Mouse (Mus musculus): ENCODE measurements at regions not wholly inside any gene's neighbourhood (a gene's known extent, or its start where the extent isn't known, plus 50 kb on each side); places are given as distances from the start of the nearest gene placed in this dataset.

- no peak overlapping the region for H3K27ac ChIP-seq (replicated peaks; ENCODE audit: low read depth, low read length)
- H3K4me1 ChIP-seq (ENCODE audit: control insufficient read depth, insufficient read depth, insufficient read length, low read length) = no peaks in the 10 kb centered on the region; the same call in 1 of the 2 replicates
- H3K4me3 ChIP-seq (ENCODE audit: insufficient read depth, low read depth, low read length) = no peak overlapping the region
These were observed 159.5 kb downstream of the Gm11077 start for GRCm38 (mm10) chr6:140888610-140889009.

GRCm38 (mm10) chr6:140890060-140890459 lies 161.0 kb downstream of the Gm11077 start:
- H3K4me3 ChIP-seq (ENCODE audit: insufficient read depth, low read depth, low read length) = no peak overlapping the region
- H3K27ac ChIP-seq (replicated peaks; ENCODE audit: low read depth, low read length) = no peak overlapping the region
- no peaks in the 10 kb centered on the region; the same call in 1 of the 2 replicates for H3K4me1 ChIP-seq (ENCODE audit: control insufficient read depth, insufficient read depth, insufficient read length, low read length)

- Histone ChIP-seq H3K27ac (replicated peaks; ENCODE audit: low read depth, low read length) (no peak overlapping the region), H3K4me3 (ENCODE audit: insufficient read depth, low read depth, low read length) (no peak overlapping the region), H3K4me1 (ENCODE audit: control insufficient read depth, insufficient read depth, insufficient read length, low read length) (peaks cover 4% of the 10 kb centered on the region; the same call in 1 of the 2 replicates)
These were observed 161.5 kb downstream of the Gm11077 start for GRCm38 (mm10) chr6:140890591-140890990.

DNA sequence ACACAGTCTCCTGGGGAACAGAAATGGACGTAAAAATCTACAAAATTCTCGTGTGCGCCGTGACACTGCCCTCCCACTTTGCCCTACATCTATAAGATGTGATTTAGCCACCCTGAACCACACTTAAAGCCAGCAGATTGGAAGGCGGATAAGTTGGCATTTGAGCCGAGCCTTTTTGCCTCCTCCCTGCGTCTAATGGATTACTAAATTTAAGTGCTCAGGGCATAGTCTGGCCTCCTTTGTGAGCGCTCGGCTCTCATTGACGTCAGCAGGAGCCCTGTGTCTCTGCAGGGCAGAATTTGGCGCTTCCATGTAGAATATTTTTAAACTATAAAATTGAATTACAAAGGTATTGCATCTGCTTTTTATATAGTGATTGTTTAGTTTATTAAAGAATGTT lies 165.4 kb downstream of the Gm11077 start:
- Histone ChIP-seq H3K4me1 (ENCODE audit: control insufficient read depth, insufficient read depth, insufficient read length, low read length) (peaks cover 8% of the 10 kb centered on the region; the same call in 1 of the 2 replicates), H3K4me3 (ENCODE audit: insufficient read depth, low read depth, low read length) (no peak overlapping the region), H3K27ac (replicated peaks; ENCODE audit: low read depth, low read length) (no peak overlapping the region; the same call in 1 of the 2 replicates)

- peaks cover 8% of the 10 kb centered on the region; the same call in 1 of the 2 replicates for H3K4me1 ChIP-seq (ENCODE audit: control insufficient read depth, insufficient read depth, insufficient read length, low read length)
- H3K27ac ChIP-seq (replicated peaks; ENCODE audit: low read depth, low read length) = no peak overlapping the region
- no peak overlapping the region for H3K4me3 ChIP-seq (ENCODE audit: insufficient read depth, low read depth, low read length)
These were observed 166.4 kb downstream of the Gm11077 start for GRCm38 (mm10) chr6:140895441-140895840.

DNA sequence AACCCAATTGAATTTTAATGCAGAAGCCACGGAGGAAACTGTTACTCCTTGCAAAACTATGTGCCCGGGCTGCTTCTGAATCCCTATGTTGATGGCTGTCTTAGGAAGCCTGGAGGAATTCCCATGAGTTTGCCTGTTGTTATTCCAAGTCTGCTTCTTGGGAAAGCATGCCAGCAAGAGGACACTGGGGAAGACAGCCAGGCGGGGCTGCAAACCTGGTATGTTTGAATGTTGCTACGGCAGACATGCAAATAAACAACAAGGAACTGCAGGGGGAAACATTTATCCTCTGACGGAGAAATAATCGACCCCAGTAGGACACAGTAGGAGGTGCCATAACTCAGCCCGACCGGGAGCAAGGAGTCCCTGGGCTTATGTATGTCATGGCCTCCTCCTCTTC lies 168.0 kb downstream of the Gm11077 start:
- H3K4me1 ChIP-seq (ENCODE audit: control insufficient read depth, insufficient read depth, insufficient read length, low read length) = peaks cover 8% of the 10 kb centered on the region; the same call in 1 of the 2 replicates
- H3K4me3 ChIP-seq (ENCODE audit: insufficient read depth, low read depth, low read length) = no peak overlapping the region
- H3K27ac ChIP-seq (replicated peaks; ENCODE audit: low read depth, low read length) = no peak overlapping the region

- Histone ChIP-seq H3K4me1 (ENCODE audit: control insufficient read depth, insufficient read depth, insufficient read length, low read length) (no peaks in the 10 kb centered on the region), H3K27ac (replicated peaks; ENCODE audit: low read depth, low read length) (no peak overlapping the region), H3K4me3 (ENCODE audit: insufficient read depth, low read depth, low read length) (no peak overlapping the region)
These were observed 195.4 kb downstream of the Gm11077 start for GRCm38 (mm10) chr6:140924319-140924981.

GRCm38 (mm10) chr6:140927616-140928015 lies 198.5 kb downstream of the Gm11077 start:
- no peak overlapping the region for H3K4me3 ChIP-seq (ENCODE audit: insufficient read depth, low read depth, low read length)
- no peak overlapping the region for H3K27ac ChIP-seq (replicated peaks; ENCODE audit: low read depth, low read length)
- no peaks in the 10 kb centered on the region for H3K4me1 ChIP-seq (ENCODE audit: control insufficient read depth, insufficient read depth, insufficient read length, low read length)

DNA sequence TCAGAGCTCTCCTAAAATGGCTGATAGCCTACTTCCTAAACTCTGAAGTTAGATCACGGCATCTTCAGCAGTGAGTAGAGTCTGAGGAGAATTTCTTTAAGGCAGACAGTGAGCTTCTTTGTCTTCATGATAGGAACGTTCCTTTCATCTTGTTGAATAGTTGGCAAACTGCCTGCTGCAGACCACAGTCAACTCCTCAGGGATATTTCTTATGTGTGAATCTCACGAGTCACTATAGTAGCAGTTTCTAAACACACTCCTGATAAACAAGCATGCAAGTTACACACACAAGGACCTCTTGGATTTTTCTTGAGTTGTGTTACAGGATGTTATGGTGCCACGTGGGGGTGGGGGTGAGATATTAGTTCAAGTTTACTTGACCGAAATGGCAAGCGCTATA lies 205.2 kb downstream of the Gm11077 start:
- H3K4me1 ChIP-seq (ENCODE audit: control insufficient read depth, insufficient read depth, insufficient read length, low read length) = no peaks in the 10 kb centered on the region
- H3K4me3 ChIP-seq (ENCODE audit: insufficient read depth, low read depth, low read length) = no peak overlapping the region
- H3K27ac ChIP-seq (replicated peaks; ENCODE audit: low read depth, low read length) = no peak overlapping the region

DNA sequence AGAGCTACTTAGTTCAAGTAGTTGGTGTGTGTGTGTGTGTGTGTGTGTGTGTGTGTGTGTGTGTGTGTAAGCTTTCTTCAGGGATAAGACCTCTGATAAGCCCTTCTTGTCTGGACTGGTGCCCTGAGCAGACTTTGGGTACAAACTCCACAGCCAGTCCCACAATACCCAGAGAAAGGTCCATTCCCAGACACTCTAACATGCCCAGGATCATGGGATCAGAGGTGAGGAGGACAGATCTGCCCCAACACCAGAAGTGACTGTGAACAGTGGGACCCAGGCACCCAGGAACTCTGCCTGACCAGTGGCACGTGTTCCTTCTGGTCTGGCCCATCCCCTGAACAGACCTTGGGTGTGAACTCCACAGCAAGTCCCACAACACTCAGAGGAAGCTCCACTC lies 208.9 kb downstream of the Gm11077 start:
- no peak overlapping the region for H3K27ac ChIP-seq (replicated peaks; ENCODE audit: low read depth, low read length)

GRCm38 (mm10) chr6:140946720-140947119 lies 217.6 kb downstream of the Gm11077 start:
- Histone ChIP-seq H3K27ac (replicated peaks; ENCODE audit: low read depth, low read length) (no peak overlapping the region), H3K4me3 (ENCODE audit: insufficient read depth, low read depth, low read length) (no peak overlapping the region)

More for the DNA sequence above, 208.9 kb downstream of the Gm11077 start:
- H3K4me1 ChIP-seq (ENCODE audit: control insufficient read depth, insufficient read depth, insufficient read length, low read length) = no peaks in the 10 kb centered on the region
- H3K4me3 ChIP-seq (ENCODE audit: insufficient read depth, low read depth, low read length) = no peak overlapping the region

DNA sequence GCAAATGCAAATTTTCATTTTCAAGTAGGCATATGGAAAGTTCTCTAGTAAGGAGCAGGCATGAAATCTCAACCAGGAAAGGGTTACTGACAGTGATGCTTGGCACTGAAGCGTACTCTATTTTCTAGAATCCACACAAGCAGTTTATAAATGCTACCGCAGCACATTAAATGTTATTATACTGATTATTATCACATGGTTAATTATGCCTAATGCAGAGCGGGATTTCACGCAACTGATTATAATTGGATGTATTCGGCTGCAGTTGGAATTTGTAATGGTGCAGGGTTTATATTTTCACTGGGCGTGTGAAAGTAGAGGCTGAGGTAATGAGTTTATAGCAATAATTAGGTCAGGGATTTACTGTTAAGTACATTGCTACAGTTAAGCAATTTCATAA lies 221.4 kb downstream of the Gm11077 start:
- Histone ChIP-seq H3K27ac (replicated peaks; ENCODE audit: low read depth, low read length) (no peak overlapping the region), H3K4me1 (ENCODE audit: control insufficient read depth, insufficient read depth, insufficient read length, low read length) (no peaks in the 10 kb centered on the region), H3K4me3 (ENCODE audit: insufficient read depth, low read depth, low read length) (no peak overlapping the region)

More at GRCm38 (mm10) chr6:140946720-140947119, 217.6 kb downstream of the Gm11077 start:
- no peaks in the 10 kb centered on the region for H3K4me1 ChIP-seq (ENCODE audit: control insufficient read depth, insufficient read depth, insufficient read length, low read length)

- Histone ChIP-seq H3K27ac (replicated peaks; ENCODE audit: low read depth, low read length) (no peak overlapping the region), H3K4me1 (ENCODE audit: control insufficient read depth, insufficient read depth, insufficient read length, low read length) (no peaks in the 10 kb centered on the region; the same call in 1 of the 2 replicates), H3K4me3 (ENCODE audit: insufficient read depth, low read depth, low read length) (no peak overlapping the region)
These were observed 224.2 kb downstream of the Gm11077 start for GRCm38 (mm10) chr6:140953256-140953655.

GRCm38 (mm10) chr6:140953721-140954120 lies 224.6 kb downstream of the Gm11077 start:
- Histone ChIP-seq H3K4me1 (ENCODE audit: control insufficient read depth, insufficient read depth, insufficient read length, low read length) (no peaks in the 10 kb centered on the region; the same call in 1 of the 2 replicates), H3K27ac (replicated peaks; ENCODE audit: low read depth, low read length) (no peak overlapping the region), H3K4me3 (ENCODE audit: insufficient read depth, low read depth, low read length) (no peak overlapping the region)

GRCm38 (mm10) chr6:140955751-140956521 lies 226.9 kb downstream of the Gm11077 start:
- no peak overlapping the region; the same call in 1 of the 2 replicates for H3K4me3 ChIP-seq (ENCODE audit: insufficient read depth, low read depth, low read length)
- H3K27ac ChIP-seq (replicated peaks; ENCODE audit: low read depth, low read length) = peak overlapping the region; percentile 21; the same call in 1 of the 2 replicates
- no peaks in the 10 kb centered on the region; the same call in 1 of the 2 replicates for H3K4me1 ChIP-seq (ENCODE audit: control insufficient read depth, insufficient read depth, insufficient read length, low read length)

Data from brown adipose tissue, adult 24 weeks (tissue).